Mouse (Mus musculus) kidney, adult 8-10 months (tissue): ENCODE measurements around the gene Top3a.

ENCODE experiments used
- DNase-seq, 2 experiments: peaks; one replicate each; pipeline ENCODE4 v3.0.0; 2022

Gene Top3a

DNA sequence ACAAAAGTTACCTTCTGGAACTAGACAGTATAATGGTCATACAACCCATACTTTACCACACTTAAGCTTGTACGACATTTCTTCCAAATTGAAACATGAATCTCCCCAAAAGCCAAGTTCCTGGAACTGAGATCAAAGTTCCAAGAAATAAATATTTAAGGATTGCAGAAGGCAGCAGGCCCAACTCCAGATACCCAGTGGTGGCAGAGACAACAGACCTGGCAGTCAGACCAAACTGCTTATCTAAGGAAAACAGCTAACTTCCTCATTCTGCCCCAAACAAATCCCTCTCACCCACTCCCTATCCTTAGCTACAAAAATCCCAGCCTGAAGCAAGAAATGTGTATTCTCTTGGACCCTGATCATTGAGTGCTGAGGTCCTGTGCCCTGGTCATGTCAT lies 2.3 kb downstream of the Top3a start:
- no peak for DNase-seq

DNA sequence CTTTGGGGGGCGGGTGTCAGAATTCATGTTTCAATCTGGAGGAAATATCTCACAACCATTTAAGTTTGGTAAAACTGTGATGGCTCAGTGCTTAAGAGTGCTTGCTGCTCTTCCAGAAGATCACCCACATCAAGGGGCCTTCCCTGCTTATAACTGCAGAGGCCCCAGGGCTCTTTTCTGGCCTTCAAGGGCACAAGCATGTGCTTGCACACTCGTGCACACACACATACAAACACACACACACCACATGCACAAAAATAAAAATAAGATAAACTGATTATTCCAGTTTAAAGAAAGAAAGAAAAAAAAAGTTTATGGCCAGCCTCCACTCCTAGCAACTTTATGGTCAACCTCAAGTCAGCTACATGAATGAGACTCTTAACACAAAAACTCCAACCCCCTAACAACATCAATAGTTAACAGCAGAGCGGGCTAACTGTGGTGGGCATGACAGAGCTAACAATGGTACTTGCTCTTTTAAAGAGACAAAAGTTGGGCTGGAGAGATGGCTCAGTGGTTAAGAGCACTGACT lies 2.9 kb downstream of the Top3a start:
- DNase-seq: no peak

DNA sequence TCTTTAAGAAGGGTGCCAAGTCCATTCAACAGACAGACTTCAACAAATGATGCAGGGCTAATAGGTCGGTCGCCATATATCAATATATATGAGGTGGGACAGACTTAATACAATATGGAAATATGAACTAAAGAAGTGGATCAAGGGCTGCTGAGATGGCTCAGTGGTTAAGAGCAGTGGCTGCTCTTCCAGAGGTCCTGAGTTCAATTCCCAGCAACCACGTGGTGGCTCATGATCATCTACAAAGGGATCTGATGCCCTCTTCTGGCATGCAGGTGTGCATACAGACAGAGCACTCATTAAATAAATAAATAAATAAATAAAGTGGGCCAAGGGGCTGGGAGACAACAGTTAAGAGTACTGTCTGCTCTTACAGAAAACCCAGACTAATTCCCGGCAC lies 5.0 kb downstream of the Top3a start:
- DNase-seq: no peak

DNA sequence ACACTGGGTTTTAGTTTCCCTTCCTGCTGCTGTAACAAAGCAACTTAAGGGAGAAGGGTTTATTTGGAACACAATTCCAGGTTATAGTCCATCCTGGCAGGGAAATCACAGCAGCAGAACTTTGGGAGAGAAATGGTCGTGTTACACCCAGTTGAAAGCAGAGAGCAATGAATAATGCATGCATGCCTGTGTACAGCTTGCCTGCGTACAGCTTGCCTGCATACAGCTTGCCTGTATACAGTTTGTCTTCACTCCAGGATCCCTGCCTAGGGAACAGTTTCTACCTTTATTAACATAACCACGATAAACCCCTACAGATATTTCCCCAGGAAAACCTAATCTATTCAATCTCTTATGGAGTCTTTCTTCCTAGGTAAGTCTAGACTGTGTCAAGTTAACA lies 6.4 kb downstream of the Top3a start:
- no peak for DNase-seq

DNA sequence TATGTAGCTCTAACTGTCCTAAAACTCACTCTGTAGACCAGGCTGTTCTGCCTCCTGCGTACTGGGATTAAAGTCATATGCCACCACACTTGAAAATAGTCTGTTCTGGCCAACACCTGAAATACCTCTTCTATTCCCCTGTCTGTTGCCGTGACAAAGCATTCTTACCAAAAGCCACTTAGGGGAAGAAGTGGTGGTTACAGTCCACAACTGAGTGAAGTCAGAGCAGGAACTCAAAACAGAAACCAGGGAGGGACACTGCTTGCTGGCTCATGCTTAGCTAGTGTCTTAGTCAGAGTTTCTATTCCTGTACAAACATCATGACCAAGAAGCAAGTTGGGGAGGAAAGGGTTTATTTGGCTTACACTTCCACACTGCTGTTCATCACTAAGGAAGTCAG lies 7.8 kb downstream of the Top3a start:
- no peak for DNase-seq

DNA sequence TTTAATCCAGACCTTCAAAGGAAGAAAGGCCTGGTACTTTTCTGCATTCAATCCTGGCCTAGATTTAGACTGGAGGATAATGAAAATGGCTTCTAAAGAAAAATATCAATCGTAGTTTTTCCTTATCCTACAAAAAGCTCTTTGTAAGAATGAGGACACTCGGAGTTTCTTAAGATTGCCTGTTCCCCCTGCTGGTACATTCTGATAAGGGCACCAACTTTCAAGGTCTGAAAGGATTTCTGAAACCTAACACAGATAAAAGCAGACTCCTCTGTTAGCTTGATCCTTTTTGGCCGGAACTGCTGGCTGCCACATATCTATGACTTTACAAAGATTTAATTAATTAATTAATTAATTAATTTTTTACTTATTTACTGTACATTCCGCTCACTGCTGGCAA lies 10.2 kb downstream of the Top3a start:
- no peak for DNase-seq

DNA sequence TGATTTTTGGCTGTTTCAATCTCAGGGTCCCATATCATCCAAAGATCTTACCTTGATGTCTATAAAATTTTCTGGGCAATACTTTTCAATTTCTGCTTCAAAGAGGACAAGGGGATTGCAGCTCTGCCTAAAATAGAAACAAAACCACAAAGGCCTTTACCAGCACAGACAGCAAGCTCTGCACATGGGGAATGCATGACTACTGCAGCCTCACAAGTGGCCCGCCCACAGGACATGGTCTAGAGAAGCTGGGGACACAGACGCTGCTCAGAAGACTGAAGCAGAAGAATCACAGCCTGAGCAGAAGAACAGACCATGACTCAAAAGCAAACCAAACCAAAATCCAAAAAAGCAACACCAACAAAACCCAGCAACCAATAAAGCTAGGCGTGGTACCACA lies 15.5 kb downstream of the Top3a start:
- DNase-seq: no peak

DNA sequence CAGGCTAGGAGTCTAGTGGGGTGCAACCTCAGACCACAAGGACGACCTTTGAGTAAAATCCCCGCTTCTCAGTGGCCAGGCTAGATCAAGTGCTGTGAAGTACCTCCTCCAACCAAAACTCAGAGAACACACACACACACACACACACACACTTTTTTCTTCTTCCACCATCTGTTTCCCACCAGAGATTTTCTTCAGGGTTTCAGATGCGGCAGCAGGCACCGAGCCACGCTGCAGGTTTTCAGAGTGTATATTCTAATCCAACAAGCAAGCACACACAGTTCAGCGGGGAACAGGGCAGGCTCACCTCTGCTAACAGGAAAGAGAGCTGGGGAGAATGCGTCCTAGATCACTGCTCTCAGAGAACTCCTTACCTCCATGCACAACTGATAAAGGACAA lies 21.6 kb downstream of the Top3a start:
- DNase-seq: no peak

DNA sequence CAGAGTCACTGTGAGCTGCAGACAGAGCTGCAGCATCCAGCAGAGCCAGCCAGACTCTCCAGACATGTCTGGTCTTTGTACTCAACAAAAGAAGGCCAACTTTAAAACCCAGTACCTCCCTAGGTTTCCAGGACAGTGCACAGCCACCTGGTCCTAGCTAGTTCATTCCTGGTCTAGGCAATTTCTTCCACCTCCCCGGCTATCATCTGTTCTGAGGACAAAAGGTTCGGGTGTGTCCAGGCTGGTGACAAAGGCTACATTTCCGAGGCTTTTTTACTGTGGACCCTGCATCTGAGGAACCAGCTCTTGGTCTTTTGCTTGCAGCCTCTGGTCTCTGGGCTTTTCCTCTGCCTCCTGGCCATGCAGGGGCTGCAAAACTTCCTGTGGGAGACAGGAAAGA lies 36.8 kb downstream of the Top3a start:
- no peak for DNase-seq

DNA sequence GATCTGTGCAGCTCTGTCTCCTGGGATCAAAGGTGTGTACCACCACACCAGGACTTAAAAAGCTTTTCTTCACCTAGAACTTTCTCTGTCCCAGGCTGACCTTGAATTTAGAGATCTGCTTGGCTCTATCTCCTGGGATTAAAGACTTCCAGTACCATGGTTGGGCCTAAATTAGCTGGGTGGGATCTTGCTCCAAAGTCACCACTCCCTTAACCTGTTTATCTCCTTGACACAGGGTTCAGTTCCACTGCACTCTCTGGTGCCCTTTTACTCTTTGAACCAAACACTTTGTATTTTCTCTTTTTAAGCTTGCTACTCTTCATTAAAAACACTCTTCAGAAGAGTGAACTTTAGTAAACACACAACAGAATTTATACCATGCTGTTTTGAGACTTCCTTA lies 39.7 kb downstream of the Top3a start:
- no peak for DNase-seq

DNA sequence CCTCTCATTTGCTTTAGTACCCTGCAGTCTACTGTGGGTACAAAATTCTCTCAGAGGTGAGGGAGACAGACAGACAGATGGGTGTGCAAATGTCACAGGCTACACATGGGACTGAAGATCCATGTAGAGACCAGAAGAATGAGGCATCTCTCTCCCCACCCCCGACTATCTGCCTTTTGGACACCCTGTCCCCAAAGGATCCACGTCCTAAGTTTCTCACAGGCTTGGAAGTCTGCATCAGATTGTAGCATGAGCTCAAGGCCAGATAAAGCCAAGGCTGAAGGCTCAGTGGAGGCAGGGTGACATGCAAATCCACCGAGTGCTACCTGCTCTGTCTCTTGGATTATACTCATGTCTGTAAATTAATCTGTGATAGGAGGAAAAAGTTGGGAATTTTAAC lies 40.7 kb downstream of the Top3a start:
- no peak for DNase-seq

DNA sequence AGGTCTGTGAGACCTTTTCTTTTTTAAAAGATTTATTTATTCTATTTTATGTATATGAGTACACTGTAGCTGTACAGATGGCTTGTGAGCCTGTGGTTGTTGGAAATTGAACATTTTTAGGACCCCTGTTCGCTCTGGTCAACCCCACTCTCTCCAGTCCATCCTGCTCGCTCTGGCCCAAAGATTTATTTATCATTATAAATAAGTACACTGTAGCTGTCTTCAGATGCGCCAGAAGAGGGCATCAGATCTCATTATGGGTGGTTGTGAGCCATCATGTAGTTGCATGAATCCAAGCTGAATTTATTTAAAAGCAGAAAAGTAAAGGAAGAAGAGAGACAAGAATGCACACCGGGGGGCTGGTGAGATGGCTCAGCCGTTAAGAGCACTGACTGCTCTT lies 42.0 kb downstream of the Top3a start:
- DNase-seq: no peak

DNA sequence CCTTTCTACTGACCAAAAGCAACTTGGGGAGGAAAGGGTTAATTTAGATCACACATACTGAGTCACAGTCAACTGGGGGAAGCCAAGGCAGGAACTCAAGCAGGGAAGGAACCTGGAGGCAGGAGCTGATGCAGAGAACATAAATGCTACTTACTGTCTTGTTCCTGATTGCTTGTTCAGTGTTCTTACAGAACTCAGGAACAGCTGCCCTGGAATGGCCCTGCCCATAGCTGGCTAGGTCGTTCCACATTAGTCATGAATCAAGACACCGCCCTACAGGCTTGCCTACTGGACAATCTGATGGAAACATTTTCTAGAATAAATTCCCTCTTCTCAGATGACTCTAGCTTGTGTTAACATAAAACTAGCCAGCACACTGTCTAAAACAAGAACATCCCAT lies 43.0 kb downstream of the Top3a start:
- DNase-seq: no peak

DNA sequence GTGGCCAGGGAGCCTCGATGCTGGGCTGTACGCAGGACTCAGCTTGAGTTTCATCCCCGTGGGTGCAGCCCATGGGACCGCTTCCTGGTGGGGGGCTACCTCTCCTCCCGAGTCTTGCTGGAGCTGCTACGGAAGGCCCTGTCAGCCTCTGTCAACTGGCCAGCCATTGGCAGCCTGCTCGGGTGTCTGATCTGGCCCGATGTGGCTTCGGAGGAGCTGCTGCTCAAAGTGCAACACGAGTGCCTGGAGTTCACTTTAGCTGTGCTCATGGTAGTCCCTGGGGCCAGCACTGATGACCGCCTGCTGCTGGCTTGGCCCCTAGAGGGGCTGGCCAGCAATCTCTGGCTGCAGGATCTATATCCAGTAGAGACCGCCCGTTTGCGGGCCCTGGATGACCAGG lies 45.9 kb downstream of the Top3a start:
- DNase-seq: no peak

DNA sequence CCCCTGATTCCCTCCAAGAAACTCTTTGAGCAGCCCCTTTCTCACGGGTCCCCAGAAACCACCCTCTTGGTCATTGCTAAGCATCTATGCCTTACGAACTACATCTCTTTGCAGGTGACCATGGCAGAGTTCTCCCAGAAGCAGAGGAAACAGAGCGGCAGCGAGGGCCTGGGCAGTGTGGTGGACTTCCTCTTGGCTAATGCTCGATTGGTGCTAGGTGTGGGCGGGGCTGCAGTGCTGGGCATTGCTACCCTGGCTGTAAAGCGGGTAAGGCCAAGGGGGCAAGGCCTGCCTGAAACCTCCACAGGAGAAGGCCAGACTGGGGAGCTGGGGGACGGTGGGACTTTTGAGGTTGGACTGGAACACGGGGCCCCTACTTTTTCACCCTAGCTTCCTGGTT lies 47.0 kb downstream of the Top3a start:
- no peak for DNase-seq

DNA sequence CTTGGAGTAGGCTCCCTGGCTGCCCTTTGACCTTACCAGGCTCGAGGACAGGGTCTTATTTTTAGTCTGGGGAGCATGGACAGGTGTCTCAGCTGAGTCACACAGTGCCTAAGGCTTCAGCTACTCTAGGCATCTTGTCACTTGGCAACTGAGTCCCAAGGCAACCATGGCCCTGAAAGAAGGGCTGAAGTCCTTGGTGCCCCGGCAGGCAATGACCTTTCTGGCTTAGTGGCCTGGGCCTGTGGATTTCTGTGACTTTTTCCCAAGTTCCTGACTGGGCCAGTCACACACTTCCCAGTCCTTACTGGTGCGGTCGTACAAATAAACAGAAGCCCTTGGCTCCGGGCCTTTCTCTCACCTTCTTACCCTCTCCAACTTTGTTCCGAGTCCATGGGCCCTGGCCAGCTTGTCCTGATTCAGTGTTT lies 47.9 kb downstream of the Top3a start:
- DNase-seq: peak in 1 of 2 experiments; percentile 23

DNA sequence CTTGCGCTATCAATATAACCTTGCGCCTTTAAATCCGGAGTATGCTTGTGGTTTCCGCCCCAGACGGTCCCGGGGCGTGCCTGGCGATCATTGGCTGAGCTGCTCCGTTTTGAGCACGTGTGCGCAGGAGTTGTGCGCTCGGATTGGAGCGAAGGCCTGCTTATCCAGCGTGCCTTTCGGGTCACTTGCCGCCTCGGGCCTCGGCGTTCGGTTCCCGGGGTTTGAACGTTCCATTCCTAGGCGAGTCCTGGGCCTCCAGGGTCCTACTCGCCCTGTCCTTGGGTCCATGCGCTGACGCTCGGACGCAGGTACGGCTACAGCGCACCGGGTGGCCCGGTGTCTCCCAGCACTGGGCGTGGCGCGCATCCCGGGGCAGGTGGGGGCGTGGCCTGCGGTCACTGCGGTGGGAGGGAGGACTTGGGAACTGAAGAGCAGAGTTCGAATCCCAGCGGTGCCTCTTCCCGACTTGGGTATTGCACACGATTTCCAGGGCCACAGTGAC lies 48.9 kb downstream of the Top3a start, which contains the start of gene Mief2:
Gene Mief2 (plus strand): TSS at position 139 of the 502 bp plus-strand sequence.
- DNase-seq: peak; percentile 95 to 96

DNA sequence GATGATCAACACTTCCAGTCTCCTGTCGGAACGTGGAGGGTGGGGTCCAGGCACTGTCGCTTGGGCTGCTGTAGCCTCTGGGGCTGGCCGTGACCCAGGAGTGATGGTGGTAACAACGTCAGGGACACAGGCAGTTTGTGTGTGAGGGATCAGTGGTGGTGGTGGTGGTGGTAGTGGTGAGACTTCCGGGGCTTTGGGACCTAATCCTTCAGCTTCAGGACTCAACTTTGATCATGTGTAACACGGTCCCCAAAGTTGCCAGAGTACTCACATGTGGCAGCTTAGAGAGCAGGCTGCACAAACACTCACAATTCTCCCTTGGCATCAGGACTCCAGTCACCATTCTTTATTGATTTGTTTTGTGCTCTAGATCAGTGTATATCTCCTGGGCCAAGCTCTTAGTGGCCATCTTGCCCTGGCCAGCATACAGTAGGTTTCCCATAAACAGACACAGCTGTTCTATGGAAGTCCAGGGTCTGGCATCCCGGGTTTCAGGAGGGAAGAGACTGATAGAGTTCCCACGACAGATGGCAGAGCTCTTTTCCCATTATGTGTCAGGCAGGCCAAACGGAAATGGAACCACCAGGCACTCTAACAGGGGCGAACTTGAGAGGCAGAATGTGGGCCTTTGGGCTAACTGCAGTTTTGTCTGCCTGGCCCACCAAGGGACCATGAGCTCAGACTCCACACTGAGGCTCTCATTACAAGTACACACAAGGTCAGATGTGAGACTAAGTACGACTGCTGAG lies 49.6 kb downstream of the Top3a start:
- no peak for DNase-seq

DNA sequence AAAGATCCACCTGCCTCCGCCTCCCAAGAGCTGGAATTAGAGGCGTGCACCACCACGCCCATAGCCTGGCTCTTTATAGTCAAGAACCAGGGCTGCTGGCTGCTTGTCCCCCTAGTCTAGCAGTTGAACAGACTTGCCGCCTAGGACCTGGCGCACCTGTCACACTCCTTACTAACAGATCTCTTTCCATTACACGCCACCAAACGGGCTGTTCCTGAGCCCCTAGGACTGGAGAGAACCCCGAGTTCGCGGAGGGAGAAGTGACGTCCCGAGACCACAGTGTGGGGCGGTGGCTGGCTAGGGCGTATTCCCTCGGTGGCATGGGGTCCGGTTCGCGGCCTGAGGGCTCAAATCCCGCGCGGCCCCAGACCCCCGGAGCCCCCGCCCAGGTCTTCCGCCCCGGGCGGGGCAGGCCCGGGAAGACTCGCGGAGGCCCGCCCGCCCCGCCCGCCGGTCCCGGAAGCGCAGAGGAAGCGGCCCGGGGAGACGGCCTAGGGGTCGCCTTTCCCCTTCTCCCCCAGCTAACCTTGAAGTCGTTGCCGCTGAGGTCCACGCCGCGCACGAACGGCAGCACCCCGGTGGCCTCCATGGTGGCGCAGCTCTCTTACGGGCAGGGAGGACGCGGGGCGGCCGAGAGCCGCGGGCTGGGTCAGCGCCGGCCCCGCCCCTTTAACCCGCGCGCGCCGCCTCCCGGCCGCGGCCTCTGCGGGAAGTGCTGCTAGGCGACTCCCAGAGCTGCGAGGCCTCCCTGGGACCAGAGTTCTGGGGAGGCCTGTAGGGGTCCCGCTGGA lies 50.4 kb downstream of the Top3a start, which contains the start of gene Flii:
Gene Flii (minus strand): TSS at position 663 of the 791 bp plus-strand sequence.
- peak; percentile 70 to 83 for DNase-seq

DNA sequence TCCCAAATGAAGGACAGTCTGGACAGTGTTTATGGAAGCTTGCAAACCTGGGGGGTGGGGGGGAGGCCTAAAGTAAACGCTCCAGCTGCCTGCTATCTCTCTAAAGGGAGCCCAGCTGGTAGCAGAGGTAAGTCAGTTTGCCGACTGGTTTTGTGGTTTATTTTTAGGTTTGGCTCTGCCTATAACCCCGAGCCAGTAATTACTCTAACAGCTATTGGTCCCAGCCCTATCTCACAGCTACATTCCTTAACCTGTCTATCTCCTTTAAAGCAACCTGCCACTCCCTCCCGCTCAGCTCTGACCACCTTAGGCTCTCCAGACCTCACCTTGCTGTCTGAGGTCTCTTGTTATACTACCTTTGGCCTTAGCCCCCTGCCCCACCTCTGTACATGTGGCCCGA lies 57.9 kb downstream of the Top3a start:
- no peak for DNase-seq

DNA sequence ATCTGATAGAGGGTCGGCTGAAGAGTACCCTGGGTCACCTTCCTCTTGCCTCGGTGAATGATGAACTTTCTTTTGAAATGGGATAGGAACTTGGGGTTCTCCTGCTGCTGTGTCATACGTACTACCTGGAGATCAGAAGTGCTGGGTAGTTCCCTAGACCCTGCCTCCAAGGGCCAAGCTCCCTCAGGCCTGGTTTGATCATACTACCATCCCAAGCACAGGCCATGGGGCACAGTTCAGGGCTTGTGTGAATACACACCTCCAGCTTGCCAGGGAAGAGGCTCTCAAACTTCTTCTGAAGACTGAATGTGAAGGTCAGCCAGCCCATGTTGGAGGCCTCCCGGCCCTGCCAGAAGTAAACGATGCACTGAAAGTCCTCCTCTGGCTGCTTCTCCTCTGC lies 61.3 kb downstream of the Top3a start:
- DNase-seq: no peak

DNA sequence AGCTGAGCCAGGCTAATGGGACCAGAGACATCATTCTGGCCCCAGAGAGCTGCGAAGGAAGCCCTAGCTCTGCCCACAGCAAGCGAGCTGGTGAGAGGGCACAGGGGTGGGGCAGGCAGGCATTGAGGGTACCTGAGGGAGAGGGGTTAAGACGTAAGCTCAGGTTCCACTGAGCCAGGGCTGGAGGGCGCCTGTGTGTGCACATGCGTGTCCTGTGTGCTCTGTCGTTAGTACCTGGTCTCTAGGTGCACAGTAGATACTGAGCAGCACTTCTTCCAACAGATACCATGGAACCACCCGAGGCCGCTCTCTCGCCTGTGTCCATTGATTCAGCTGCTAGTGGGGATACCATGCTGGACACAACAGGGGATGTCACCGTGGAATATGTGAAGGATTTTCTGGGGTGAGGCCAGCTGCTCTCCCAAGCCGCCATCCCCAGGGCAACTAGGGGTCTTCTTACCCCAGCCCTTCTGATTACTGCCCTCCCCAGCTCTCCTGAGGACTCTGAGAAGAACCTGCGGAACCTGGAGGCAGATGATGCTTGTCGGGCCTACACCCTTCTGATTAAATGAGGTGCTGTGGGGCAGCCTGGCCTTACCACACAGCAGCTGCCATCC lies 64.4 kb downstream of the Top3a start:
- no peak for DNase-seq

DNA sequence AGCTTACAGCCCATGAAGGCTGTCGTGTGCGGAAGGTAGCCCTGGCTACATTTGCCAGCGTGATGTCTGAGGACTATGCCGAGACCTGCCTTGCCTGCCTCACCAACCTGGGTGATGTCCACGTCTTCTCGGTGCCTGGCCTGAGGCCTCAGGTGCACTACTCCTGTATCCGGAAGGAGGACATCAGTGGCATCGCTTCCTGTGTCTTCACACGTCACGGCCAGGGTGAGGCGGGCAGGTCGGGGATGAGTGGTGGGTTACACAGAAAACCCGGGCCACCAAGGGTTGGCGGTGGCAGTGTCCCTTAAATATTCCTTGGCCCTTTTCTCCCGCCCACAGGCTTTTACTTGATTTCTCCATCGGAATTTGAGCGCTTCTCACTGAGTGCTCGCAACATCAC lies 65.1 kb downstream of the Top3a start:
- no peak for DNase-seq
